Mouse (Mus musculus) liver, embryonic 14.5 days (tissue): Measurements from ENCODE around the gene Slc3a2.

Experiments used
- CTCF ChIP-seq: IDR thresholded peaks from 2 replicates; pipeline ENCODE4 v1.5.1; 2016; ENCODE audit warnings: antibody characterized with exemption, low read depth, control low read depth
- EP300 ChIP-seq: IDR thresholded peaks from 2 replicates; pipeline ENCODE4 v1.6.1; 2016; ENCODE audit warnings: antibody characterized with exemption, low read depth

GRCm38 (mm10) chr19:8705026-8705708, 18.0 kb downstream of the Slc3a2 start:
- TF ChIP-seq CTCF (no peak), EP300 (no peak)
